Mouse (Mus musculus) cortical plate, adult 2 months (tissue): ENCODE measurements around the gene Traf5.

ENCODE experiments used
- CTCF ChIP-seq: fragments of 200-500 bp; IDR thresholded peaks from 2 replicates; pipeline ENCODE4 v1.5.1; 2011; ENCODE audit warnings: mild to moderate bottlenecking, control low read depth, low read length; ENCODE audit not compliant: insufficient read depth; ENCODE audit errors: extremely low read depth
- POLR2A ChIP-seq: fragments of 200-500 bp; IDR thresholded peaks from 2 replicates; pipeline ENCODE4 v1.6.1; 2011; ENCODE audit warnings: mild to moderate bottlenecking, low read length, control low read depth; ENCODE audit not compliant: insufficient read depth; ENCODE audit errors: extremely low read depth

GRCm38 (mm10) chr1:191960946-191961345, 131.4 kb downstream of the Traf5 start:
- TF ChIP-seq POLR2A (no peak), CTCF (no peak)
